Mouse (Mus musculus) midbrain, embryonic 16.5 days (tissue): ENCODE measurements at regions not wholly inside any gene's neighbourhood (a gene's known extent, or its start where the extent isn't known, plus 50 kb on each side); places are given as distances from the start of the nearest gene placed in this dataset.

Source experiments
- ATAC-seq: fragments of 200-750 bp; cut with Nextera tagmentation; 2 replicates; pipeline ENCODE4 v1.8.0; 2017; ENCODE audit warnings: moderate TSS enrichment
- H3K27ac ChIP-seq: fragments of 300-500 bp; sonication (generic); 2 replicates; pipeline ENCODE4 v1.5.1; 2014; ENCODE audit warnings: mild to moderate bottlenecking, low read length, mixed read lengths
- H3K27me3 ChIP-seq: fragments of 300-500 bp; sonication (generic); 2 replicates; pipeline ENCODE4 v1.6.1; 2014; ENCODE audit warnings: low read depth, low read length, mixed read lengths; ENCODE audit not compliant: control insufficient read depth, insufficient read depth
- H3K36me3 ChIP-seq: fragments of 300-500 bp; sonication (generic); 2 replicates; pipeline ENCODE4 v1.6.1; 2014; ENCODE audit warnings: mild to moderate bottlenecking, low read length, moderate library complexity, mixed read lengths; ENCODE audit not compliant: control insufficient read depth, insufficient read depth
- H3K4me1 ChIP-seq: fragments of 300-500 bp; sonication (generic); 2 replicates; pipeline ENCODE4 v1.6.1; 2014; ENCODE audit warnings: mild to moderate bottlenecking, low read length, mixed read lengths; ENCODE audit not compliant: control insufficient read depth, insufficient read depth
- H3K4me2 ChIP-seq: fragments of 300-500 bp; sonication (generic); 2 replicates; pipeline ENCODE4 v1.6.1; 2014; ENCODE audit warnings: mild to moderate bottlenecking, low read length, mixed read lengths
- H3K4me3 ChIP-seq: fragments of 300-500 bp; sonication (generic); 2 replicates; pipeline ENCODE4 v1.5.1; 2014; ENCODE audit warnings: low read depth, mild to moderate bottlenecking, low read length, moderate library complexity, mixed read lengths
- H3K9ac ChIP-seq: fragments of 300-500 bp; sonication (generic); 2 replicates; pipeline ENCODE4 v1.6.1; 2014; ENCODE audit warnings: low read depth, low read length, mixed read lengths
- H3K9me3 ChIP-seq: fragments of 300-500 bp; sonication (generic); replicated peaks from 2 replicates; pipeline ENCODE4 v1.6.1; 2014; ENCODE audit warnings: mild to moderate bottlenecking, low read length, mixed read lengths; ENCODE audit not compliant: control insufficient read depth, poor library complexity, severe bottlenecking
- WGBS: fragments of 180-500 bp; shearing (Covaris S2); extraction: QIAGEN DNeasy Blood & Tissue Kit; methylation state at CpG from one replicate; pipeline ENCODE4 v1.1.7; 2014; 5-methylcytosine and 5-hydroxymethylcytosine counted together

- 0 out of 2 replicates have a peak, but pooled peaks cover 2% of the 10 kb centered on the region for H3K4me1 ChIP-seq
- no peaks in the 10 kb centered on the region for H3K36me3 ChIP-seq
- H3K27ac ChIP-seq, result no peak overlapping the region
- peak overlapping the region; percentile 23; the same call in 1 of the 2 replicates for H3K9ac ChIP-seq
- no peak overlapping the region for H3K4me3 ChIP-seq
- WGBS, result 57% methylated on average over 8 of the region's 8 CpGs
- peak overlapping the region; percentile 31; the same call in 1 of the 2 replicates for H3K4me2 ChIP-seq
- peaks cover 3% of the 10 kb centered on the region; the same call in 1 of the 2 replicates for H3K27me3 ChIP-seq
- H3K9me3 ChIP-seq, result no peaks in the 10 kb centered on the region
- ATAC-seq, result no peak
Observed at GRCm38 (mm10) chr13:53688934-53689333, 216.1 kb upstream of the Msx2 start.

- Histone ChIP-seq H3K9ac (peak overlapping the region; percentile 23; the same call in 1 of the 2 replicates), H3K9me3 (no peaks in the 10 kb centered on the region), H3K4me2 (peak overlapping the region; percentile 31; the same call in 1 of the 2 replicates), H3K36me3 (no peaks in the 10 kb centered on the region), H3K27me3 (peaks cover 3% of the 10 kb centered on the region; the same call in 1 of the 2 replicates), H3K4me1 (0 out of 2 replicates have a peak, but pooled peaks cover 2% of the 10 kb centered on the region), H3K4me3 (no peak overlapping the region), H3K27ac (no peak overlapping the region)
- WGBS, result 11% methylated on average over 13 of the region's 13 CpGs
- ATAC-seq, result peak; percentile 66; the same call in 1 of the 2 replicates
Observed at GRCm38 (mm10) chr13:53688489-53688888, 215.6 kb upstream of the Msx2 start.

- Histone ChIP-seq H3K4me1 (0 out of 2 replicates have a peak, but pooled peaks cover 2% of the 10 kb centered on the region), H3K9me3 (no peaks in the 10 kb centered on the region), H3K27ac (no peak overlapping the region), H3K27me3 (0 out of 2 replicates have a peak, but pooled peaks cover 3% of the 10 kb centered on the region), H3K4me3 (no peak overlapping the region), H3K4me2 (no peak overlapping the region), H3K36me3 (no peaks in the 10 kb centered on the region), H3K9ac (no peak overlapping the region)
- WGBS, result 52% methylated on average over 5 of the region's 5 CpGs
- no peak for ATAC-seq
Observed at GRCm38 (mm10) chr13:53684498-53684897, 211.6 kb upstream of the Msx2 start.

GRCm38 (mm10) chr13:53677187-53677586 is 204.3 kb upstream of the Msx2 start:
- Histone ChIP-seq H3K4me3 (no peak overlapping the region), H3K27me3 (no peaks in the 10 kb centered on the region), H3K36me3 (no peaks in the 10 kb centered on the region), H3K4me2 (no peak overlapping the region), H3K9ac (no peak overlapping the region), H3K9me3 (no peaks in the 10 kb centered on the region), H3K4me1 (no peaks in the 10 kb centered on the region), H3K27ac (no peak overlapping the region)
- no peak for ATAC-seq
- WGBS, result 93% methylated on average over 10 of the region's 10 CpGs

GRCm38 (mm10) chr13:53670361-53670760 is 197.5 kb upstream of the Msx2 start:
- Histone ChIP-seq H3K27ac (no peak overlapping the region), H3K4me1 (no peaks in the 10 kb centered on the region), H3K27me3 (no peaks in the 10 kb centered on the region), H3K4me2 (no peak overlapping the region), H3K9ac (no peak overlapping the region), H3K4me3 (no peak overlapping the region), H3K9me3 (no peaks in the 10 kb centered on the region), H3K36me3 (no peaks in the 10 kb centered on the region)
- WGBS, result 83% methylated on average over 19 of the region's 19 CpGs
- no peak for ATAC-seq

- H3K36me3 ChIP-seq, result no peaks in the 10 kb centered on the region
- H3K4me2 ChIP-seq, result no peak overlapping the region
- H3K4me3 ChIP-seq, result no peak overlapping the region
- H3K9ac ChIP-seq, result no peak overlapping the region
- H3K4me1 ChIP-seq, result no peaks in the 10 kb centered on the region
- ATAC-seq, result no peak
- H3K27me3 ChIP-seq, result no peaks in the 10 kb centered on the region
- 94% methylated on average over 4 of the region's 4 CpGs for WGBS
- no peak overlapping the region for H3K27ac ChIP-seq
- no peaks in the 10 kb centered on the region for H3K9me3 ChIP-seq
Observed at GRCm38 (mm10) chr13:53667518-53667917, 194.6 kb upstream of the Msx2 start.

- ATAC-seq, result no peak
- Histone ChIP-seq H3K4me2 (no peak overlapping the region), H3K9me3 (no peaks in the 10 kb centered on the region), H3K4me3 (no peak overlapping the region), H3K36me3 (no peaks in the 10 kb centered on the region), H3K27ac (no peak overlapping the region), H3K27me3 (no peaks in the 10 kb centered on the region), H3K4me1 (no peaks in the 10 kb centered on the region), H3K9ac (no peak overlapping the region)
- WGBS, result 100% methylated on average over 2 of the region's 2 CpGs
Observed at GRCm38 (mm10) chr13:53665592-53665991, 192.7 kb upstream of the Msx2 start.

GRCm38 (mm10) chr13:53664631-53665230 is 191.9 kb upstream of the Msx2 start:
- no peaks in the 10 kb centered on the region for H3K4me1 ChIP-seq
- H3K9ac ChIP-seq, result no peak overlapping the region
- H3K27ac ChIP-seq, result no peak overlapping the region
- H3K4me3 ChIP-seq, result no peak overlapping the region
- no peaks in the 10 kb centered on the region for H3K27me3 ChIP-seq
- 88% methylated on average over 7 of the region's 7 CpGs for WGBS
- ATAC-seq, result no peak
- no peaks in the 10 kb centered on the region for H3K9me3 ChIP-seq
- no peaks in the 10 kb centered on the region for H3K36me3 ChIP-seq
- H3K4me2 ChIP-seq, result no peak overlapping the region

GRCm38 (mm10) chr13:53652826-53653225 is 180.0 kb upstream of the Msx2 start:
- no peak overlapping the region for H3K27ac ChIP-seq
- H3K4me3 ChIP-seq, result no peak overlapping the region
- no peaks in the 10 kb centered on the region for H3K27me3 ChIP-seq
- 61% methylated on average over 4 of the region's 4 CpGs for WGBS
- H3K36me3 ChIP-seq, result no peaks in the 10 kb centered on the region
- H3K9ac ChIP-seq, result no peak overlapping the region
- no peaks in the 10 kb centered on the region for H3K4me1 ChIP-seq
- H3K4me2 ChIP-seq, result no peak overlapping the region
- H3K9me3 ChIP-seq, result no peaks in the 10 kb centered on the region
- ATAC-seq, result no peak
